Mouse (Mus musculus): ENCODE data around the gene Gxylt1. TPM values are rescaled to one million over a fixed set of nuclear protein-coding genes. Genes with fewer than 3 reads are reported as not detected.

The Gxylt1 gene
- total RNA-seq, 2 experiments from 2014 or later = 5.0 to 5.4 TPM

Other genes starting within 250 kb of the Gxylt1 start
- gene Yaf2, start 61.8 kb upstream of the Gxylt1 start, total RNA-seq (2021) = 10 to 100 TPM; 13.3 to 14.6 TPM
- 100 to 1,000 TPM in 1 of 2 experiments, 10 to 100 TPM in 1; 91.9 to 104 TPM for gene Zcrb1, start 123.2 kb upstream of the Gxylt1 start, total RNA-seq (2021)
- 10 to 100 TPM; 13.6 to 13.7 TPM for gene Pphln1, start 123.2 kb upstream of the Gxylt1 start, total RNA-seq (2021)

Data from gastrocnemius, postnatal 25 days (tissue).